Mouse (Mus musculus) mouse trophoblast stem cell (cell line): ENCODE measurements around the gene Zfp180.
"Not testable (repeated sequence)": the region's sequence is repeated elsewhere in the genome, so short reads cannot be mapped to it uniquely, and the experiment has no call there.

Source experiments
- in situ Hi-C, 2 experiments: fragments of 300-500 bp; cut with MseI, MboI; formaldehyde crosslinking; loops; 2 replicates in 1 of 2; 3 replicates in 1 of 2; pipeline ENCODE4 v1.15.1; 2025

The Zfp180 gene

GRCm38 (mm10) chr7:24081634-24082431, at the start of gene Zfp180:
Gene Zfp180 (plus strand): TSS chr7:24081924.
- in situ Hi-C loops = loop anchor here in 1 of 2 experiments (10.0 to 25.0 kb wide), 2 partner anchors 63 to 95 kb away; no protein-coding TSS in a partner anchor

GRCm38 (mm10) chr7:24052660-24053304, 28.9 kb upstream of the Zfp180 start, which contains the start of gene Vmn1r183:
Gene Vmn1r183 (plus strand): TSS chr7:24053254.
- in situ Hi-C loops = no loop called here

GRCm38 (mm10) chr7:24074424-24074823, 7.3 kb upstream of the Zfp180 start:
- in situ Hi-C loops = not testable (repeated sequence)

DNA sequence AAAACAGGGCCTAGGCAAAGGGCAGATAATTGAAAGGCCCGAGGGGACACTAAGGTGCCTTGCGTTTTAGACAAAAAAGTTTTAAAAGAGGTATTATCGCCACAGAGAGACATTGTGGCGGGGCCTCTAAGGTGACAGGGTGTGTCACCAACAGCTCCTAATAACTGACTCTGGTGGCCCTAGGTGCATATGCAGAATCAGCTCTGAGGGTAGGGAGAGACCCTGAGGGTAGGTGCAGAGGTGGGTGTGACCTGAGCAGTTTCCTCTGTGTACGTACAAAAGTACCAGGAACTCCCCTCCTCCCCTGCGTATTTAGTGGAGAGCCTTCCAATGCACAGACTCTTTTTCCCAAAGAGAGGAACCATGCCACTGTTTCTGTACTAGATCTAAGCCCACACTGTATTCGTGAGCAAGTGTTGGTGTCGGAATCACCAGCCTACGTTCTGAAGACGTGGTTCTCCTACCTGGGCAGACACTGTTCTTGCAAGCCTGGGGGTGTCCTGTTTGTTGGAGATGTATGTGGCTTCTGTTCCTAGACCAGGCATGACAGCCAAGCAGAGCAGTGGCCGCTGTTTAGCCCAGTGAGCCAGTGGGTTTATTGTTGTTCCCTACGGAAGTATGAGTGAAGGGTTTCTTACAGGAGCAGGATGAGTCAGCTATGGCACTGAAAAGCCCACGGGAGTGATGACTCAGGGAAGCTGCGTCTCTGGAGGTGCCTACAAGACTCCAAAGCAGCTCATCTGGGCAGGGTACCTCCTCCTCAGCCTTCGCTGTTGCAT, 922 bp downstream of the Zfp180 start:
- in situ Hi-C loops = loop anchor here in 1 of 2 experiments (10.0 to 25.0 kb wide), 2 partner anchors 62 to 95 kb away; no protein-coding TSS in a partner anchor

DNA sequence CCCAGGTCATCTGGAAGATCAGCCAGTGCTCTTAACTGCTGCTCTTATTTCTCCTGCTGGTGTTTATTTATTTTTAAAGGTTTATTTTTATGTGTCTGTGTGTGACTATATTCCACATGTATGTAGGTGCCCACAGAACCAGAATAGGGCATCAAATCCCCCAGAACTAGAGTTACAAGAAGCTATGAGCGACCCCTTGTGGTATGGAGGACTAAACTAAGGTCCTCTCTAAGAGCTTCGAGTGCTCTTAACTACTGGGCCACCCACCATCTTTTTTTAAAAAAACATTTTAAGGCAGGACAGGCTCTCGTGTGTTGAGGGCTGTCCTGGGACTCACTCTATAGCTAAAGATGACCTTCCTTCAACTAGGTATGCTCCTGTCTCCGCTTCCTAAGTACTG, 5.1 kb downstream of the Zfp180 start:
- in situ Hi-C loops = loop anchor here in 1 of 2 experiments (10.0 to 25.0 kb wide), 2 partner anchors 58 to 100 kb away; no protein-coding TSS in a partner anchor

DNA sequence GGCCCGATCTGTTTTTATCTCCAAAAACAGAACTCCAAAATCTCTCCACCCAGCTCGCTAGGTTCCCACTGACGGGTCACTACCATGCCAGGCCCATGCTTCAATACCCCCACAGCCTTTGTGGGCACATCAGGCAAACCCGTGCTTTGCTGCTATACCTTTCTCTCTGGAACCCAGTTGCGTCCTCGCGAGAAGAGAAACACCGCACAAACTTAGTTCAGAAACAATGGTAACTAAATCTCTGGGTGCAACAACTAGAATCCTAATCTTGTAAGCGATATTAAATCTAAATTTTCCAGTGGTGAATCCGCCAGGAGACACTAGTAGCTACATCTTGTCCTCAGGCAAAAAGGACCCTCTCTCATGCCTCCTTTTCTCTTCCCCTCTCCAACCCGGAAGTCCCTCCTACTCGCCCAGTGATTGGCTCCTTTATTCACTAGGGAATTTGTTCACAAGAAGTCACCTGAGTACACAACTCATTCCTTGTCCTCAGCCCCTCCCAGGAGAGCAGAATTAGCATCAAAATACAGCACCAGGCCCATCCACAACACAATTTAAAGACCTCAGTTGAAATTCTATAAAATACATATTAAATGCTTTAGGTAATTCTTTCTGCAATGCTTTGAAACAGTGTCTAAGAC, 5.9 kb downstream of the Zfp180 start:
- in situ Hi-C loops = loop anchor here in 1 of 2 experiments (10.0 to 25.0 kb wide), 2 partner anchors 57 to 100 kb away; no protein-coding TSS in a partner anchor

DNA sequence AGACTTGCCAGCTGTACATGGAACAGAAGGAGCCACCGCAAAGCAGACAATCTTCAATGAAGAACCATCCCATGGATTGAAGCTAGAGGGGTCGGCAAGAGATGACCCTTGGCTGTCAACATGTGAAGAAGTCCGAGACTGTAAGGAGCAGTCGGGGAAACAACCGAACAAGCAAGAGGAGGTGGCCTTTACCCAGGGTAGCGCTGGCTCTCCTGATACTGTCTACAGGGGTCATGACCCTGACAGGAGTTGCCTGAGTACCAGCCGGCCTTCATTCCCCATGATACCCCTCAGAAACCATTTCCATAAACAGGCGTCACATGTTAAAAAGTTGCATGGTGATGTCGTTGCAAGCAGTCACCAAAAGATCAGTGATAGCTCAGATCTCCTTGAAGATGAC, 22.7 kb downstream of the Zfp180 start:
- in situ Hi-C loops = no loop called here

DNA sequence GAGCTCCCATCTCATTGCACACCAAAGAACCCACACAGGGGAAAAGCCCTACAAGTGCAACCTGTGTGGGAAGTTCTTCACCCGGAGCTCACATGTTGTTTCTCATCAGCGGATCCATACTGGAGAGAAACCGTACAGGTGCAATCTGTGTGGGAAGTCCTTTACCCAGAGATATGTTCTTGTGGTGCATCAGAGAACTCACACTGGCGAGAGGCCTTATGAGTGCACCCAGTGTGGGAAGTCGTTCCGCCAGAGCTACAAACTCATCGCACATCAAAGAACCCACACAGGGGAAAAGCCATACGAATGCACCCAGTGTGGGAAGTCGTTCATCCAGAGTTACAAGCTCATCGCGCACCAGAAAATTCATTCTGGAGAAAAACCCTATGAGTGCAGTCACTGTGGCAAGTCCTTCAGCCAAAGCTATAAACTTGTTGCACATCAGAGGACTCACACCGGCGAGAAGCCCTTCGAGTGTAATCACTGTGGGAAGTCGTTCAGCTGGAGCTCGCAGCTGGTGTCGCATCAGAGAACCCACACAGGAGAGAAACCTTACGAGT, 23.5 kb downstream of the Zfp180 start:
- in situ Hi-C loops = no loop called here

DNA sequence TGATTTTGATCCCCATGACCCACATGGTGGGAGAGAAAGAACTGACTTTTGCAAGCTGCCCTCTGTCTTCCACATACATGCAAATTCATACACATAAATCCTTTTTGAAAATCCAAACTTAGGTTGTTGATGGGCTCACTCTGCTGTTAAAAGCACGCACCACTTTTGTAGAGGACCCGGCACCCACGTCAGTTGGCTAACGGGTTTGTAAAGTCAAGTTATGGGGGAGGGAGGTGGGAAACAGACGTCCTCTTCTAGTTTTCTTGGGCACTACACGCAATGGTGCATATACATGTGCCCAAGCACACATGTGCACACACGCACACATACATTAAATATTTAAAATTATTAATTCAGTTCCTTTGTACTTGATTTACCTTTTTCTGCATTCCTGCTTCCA, 29.1 kb downstream of the Zfp180 start:
- in situ Hi-C loops = no loop called here

DNA sequence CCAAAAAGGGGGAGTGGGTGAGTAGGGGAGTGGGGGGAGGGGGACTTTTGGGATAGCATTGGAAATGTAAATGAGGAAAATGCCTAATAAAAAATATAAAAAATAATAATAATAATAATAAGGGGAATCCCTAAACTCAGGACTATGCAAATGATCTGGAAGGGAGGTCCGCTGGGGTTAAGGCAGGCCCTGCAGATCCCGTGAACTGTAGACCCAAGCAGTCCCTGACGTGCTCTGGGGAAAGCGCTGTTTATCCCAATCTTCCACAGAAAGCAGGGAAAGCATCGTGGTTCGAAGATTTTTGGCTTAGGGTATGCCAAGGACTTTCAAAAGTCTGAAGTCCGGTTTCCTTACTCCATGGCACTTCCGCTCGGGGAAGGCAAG, 30.0 kb downstream of the Zfp180 start:
- in situ Hi-C loops = no loop called here

DNA sequence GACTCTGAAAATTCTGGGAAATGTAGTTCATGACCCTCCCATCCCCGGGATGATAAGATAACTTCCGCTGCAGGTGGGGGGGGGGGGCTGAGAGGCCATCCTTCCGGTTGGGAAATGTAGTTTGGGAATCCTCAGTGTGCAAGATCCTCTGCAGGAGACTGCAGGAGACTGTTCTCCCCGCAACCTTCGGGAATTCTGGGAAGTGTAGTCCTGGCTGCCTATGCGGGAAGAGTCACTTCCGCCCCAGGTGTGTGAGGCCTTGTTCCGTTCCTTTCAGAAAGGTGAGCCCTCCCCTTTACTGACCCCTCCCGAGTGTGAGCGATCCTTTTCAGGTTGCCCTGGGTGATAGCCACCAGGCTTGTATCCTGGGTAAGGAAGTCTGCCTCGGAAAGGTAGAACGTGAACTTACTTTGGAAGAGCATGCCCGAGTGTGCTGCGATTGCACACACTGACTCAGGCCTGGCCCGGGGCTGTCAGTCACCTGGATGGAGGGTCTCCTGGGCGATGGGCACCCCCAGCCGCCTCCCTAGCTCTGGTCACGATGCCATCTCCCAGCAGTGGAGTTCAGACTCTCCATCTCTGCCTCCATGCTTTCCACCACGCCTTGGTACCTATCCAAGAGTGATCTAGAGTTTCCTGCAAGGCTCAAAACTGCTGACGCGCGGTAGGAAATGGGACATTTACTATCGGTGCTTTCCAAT, 30.6 kb downstream of the Zfp180 start, which contains the start of gene Zfp112:
Zfp112 (plus strand) TSS at position 159 of the 701 bp plus-strand sequence.
- in situ Hi-C loops = no loop called here

DNA sequence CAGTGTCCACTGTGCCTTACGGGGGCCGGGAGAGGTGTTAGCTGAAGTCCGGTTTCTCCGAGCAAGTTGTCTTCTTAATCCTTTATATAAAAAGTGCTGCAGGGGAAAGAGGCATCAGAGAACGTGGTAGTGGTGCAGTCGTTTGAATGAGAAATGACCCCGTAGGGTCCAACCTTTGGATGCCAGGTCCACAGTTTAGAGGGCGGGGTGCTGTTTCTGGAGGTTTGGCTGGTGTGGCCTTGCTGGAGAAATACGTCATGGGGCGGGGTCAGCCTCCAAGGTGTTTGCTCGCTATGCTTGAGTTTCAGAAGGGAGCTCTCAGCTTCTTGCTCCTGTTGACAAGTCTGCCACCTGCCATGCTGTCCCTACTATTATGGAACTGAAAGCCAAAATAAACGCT, 31.3 kb downstream of the Zfp180 start:
- in situ Hi-C loops = no loop called here

GRCm38 (mm10) chr7:24116655-24117054, 34.9 kb downstream of the Zfp180 start:
- in situ Hi-C loops = no loop called here

DNA sequence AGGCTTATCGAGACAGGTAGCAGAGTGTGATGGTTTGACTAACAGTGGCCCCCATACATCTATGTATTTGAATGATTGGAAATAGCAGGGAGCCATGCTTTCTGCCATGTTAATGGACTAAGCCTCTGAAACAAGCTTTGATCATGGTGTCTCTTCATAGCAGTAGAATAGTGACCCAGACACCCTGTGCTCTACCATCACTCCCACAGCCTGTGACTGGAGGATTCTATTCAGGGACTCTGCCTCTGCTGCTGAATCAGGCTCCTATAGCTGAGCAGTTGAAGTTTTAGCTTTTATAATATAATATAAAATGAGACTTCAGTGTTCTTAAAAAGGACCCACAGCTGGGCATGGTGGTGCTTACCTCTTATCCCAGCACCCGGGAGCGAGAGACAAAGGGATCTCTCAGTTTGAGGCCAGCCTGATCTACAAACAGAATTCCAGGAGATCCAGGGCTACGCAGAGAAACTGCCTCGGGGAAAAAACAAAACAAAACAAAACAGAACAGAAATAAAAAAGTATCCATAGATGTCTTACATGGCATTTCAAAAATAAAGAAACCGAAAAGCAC, 51.8 kb downstream of the Zfp180 start:
- in situ Hi-C loops = no loop called here

GRCm38 (mm10) chr7:24133996-24134828, 52.5 kb downstream of the Zfp180 start, which contains the start of gene Zfp235:
Gene Zfp235 (plus strand): TSS chr7:24134169.
- in situ Hi-C loops = no loop called here

DNA sequence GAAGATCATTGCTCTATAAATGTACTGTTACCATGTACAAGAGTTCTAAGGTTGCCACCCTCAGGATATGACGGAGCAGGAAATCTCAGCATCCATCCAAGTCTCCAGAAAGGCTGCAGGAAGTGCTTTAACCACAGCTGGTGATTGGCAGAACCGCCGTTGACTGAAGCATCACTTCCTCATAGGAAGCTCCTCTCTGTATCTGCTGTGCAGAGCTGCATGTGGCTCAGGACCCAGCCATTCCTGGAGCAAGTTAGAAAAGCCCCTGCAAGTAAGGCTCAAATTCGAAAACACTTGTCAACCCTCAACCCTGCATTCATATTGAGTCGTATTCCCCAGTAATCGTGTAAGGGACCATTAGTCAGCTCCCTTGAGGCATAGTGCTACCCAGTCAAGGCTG, 60.8 kb downstream of the Zfp180 start:
- in situ Hi-C loops = loop anchor here (10.0 kb wide), 2 partner anchors 58 to 62 kb away; partner anchors contain the start of gene Zfp180 (in 1 of the 2)

DNA sequence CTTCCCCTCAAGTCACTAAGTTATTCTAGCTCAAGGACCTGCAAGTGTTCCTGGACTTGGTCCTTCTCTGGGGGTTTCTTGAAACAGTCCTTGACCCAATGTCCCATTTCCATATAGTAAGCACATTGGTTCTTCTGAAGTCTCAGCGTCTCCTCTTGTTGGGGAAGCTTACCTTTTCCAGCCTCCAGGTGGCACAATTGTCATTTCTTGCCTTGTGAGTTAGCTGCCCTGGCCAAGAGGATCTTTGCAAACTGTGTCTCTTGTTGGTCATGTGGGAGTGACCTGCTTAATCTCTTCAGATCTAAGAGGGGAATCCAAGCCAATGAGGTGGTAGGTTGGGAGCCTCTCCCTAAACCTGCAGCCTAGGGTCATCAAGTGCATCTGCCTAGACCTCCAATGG, 71.5 kb downstream of the Zfp180 start:
- in situ Hi-C loops = loop anchor here in 1 of 2 experiments (5.0 kb wide), 1 partner anchor 134 kb away; no protein-coding TSS in a partner anchor
